ENCODE assay signal across 9 mouse cellular contexts in the genomic region with DNA sequence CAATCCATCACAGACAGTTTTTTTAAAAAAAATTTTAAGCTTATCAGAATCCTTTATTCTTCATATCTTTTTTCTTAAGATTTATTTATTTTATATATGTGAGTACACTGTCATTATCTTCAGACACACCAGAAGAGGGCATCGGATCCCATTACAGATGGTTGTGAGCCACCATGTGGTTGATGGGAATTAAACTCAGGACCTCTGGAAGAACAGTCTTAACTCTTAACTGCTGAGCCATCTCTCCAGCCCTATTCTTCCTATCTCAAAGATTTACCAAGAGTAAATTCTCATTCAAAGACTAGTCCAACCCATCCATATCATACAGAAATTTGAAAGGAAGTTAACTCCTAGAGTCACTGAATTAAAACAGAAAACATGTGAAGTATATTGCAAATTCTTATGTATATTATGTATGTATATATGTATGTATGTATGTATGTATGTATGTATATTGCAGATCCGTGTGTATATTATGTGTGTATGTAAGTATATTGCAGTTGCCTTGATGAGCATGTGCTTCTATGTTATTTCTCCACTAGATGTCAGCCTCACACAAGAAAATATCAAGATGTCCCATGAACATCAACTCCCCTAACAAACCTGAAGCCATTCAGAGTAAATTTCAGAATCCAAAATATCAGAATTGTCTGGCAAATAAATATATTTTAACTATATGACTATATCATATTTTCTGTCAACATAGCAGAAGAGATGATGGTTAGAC. TPM values are rescaled to one million over a fixed set of nuclear protein-coding genes. Genes with fewer than 3 reads are reported as not detected.
DNase-seq lines count a peak whose midpoint lies in the region; ATAC-seq and TF ChIP-seq lines count a peak whose summit lies in the region.
"Had no signal": no experiment of that assay in that cellular context is flagged by ENCODE, and none has a peak within 500 bp of the region (broad histone marks: within the 10 kb centered on the region; RNA-seq: fewer than 3 reads in every experiment).

No protein-coding gene starts in this region.

- in situ Hi-C loops in Patski (cut with MboI; ENCODE audit: low pct_unique_long_range_greater_than_20kb), result no loop called here

- no peak overlapping the region for H3K4me2 ChIP-seq in forebrain, embryonic 16.5 days (ENCODE audit: low read length)
- no peak overlapping the region for H3K4me2 ChIP-seq in midbrain, embryonic 15.5 days

- CTCF ChIA-PET in Patski (lab: Charles Lee), result no interaction called here

- no peak overlapping the region for H3K9ac ChIP-seq in forebrain, embryonic 16.5 days (replicated peaks; ENCODE audit: low read depth, low read length)
- H3K9ac ChIP-seq in midbrain, embryonic 15.5 days, result no peak overlapping the region

- ATAC-seq in Patski, result no peak
- ATAC-seq in forebrain, embryonic 16.5 days, result peak; percentile 85
- ATAC-seq in midbrain, embryonic 15.5 days (replicated peaks), result peak; percentile 89

- H3K9me3 ChIP-seq in forebrain, embryonic 16.5 days (ENCODE audit: control insufficient read depth, low read length), result no peaks in the 10 kb centered on the region
- no peaks in the 10 kb centered on the region for H3K9me3 ChIP-seq in midbrain, embryonic 15.5 days

- DNase-seq in left cerebral cortex, postnatal 14 days (ENCODE audit: low spot score in 2 of 2), result peak; percentile 4 to 19
- DNase-seq in left cerebral cortex, postnatal 4 days, result no peak
- DNase-seq in Patski (ENCODE audit: low read depth, low spot score), result no peak
- no peak for DNase-seq in gastrocnemius, postnatal 25 days
- DNase-seq in spleen, postnatal 36 days (ENCODE audit: low spot score in 2 of 2), result no peak
- no peak for DNase-seq in urinary bladder, postnatal 36 days (ENCODE audit: low spot score in 2 of 2)

- no peak overlapping the region for H3K4me3 ChIP-seq in forebrain, embryonic 16.5 days (replicated peaks; ENCODE audit: low read length)
- H3K4me3 ChIP-seq in midbrain, embryonic 15.5 days, result no peak overlapping the region

- intact Hi-C loops in left cerebral cortex, postnatal 14 days (cut with DNase I), result no loop called here
- intact Hi-C loops in left cerebral cortex, postnatal 4 days (cut with DNase I), result no loop called here

- POLR2A ChIA-PET in Patski (lab: Charles Lee), result no interaction called here

- H3K4me1 ChIP-seq in forebrain, embryonic 16.5 days (replicated peaks; ENCODE audit: control insufficient read depth, insufficient read depth, low read length), result no peaks in the 10 kb centered on the region
- H3K4me1 ChIP-seq in midbrain, embryonic 15.5 days, result no peaks in the 10 kb centered on the region

- H3K27me3 ChIP-seq in Patski, result no peaks in the 10 kb centered on the region
- no peaks in the 10 kb centered on the region for H3K27me3 ChIP-seq in forebrain, embryonic 16.5 days (replicated peaks; ENCODE audit: control insufficient read depth, insufficient read depth, low read length)
- H3K27me3 ChIP-seq in midbrain, embryonic 15.5 days (replicated peaks), result no peaks in the 10 kb centered on the region

- no peaks in the 10 kb centered on the region for H3K36me3 ChIP-seq in forebrain, embryonic 16.5 days (ENCODE audit: control insufficient read depth, insufficient read depth)
- no peaks in the 10 kb centered on the region for H3K36me3 ChIP-seq in midbrain, embryonic 15.5 days (replicated peaks)

- no peak overlapping the region for H3K27ac ChIP-seq in forebrain, embryonic 16.5 days (ENCODE audit: low read length)
- no peak overlapping the region for H3K27ac ChIP-seq in midbrain, embryonic 15.5 days

- WGBS in forebrain, embryonic 16.5 days, result 55% methylated on average over 2 of the region's 2 CpGs
- WGBS in midbrain, embryonic 15.5 days, result 66% methylated on average over 2 of the region's 2 CpGs

- peak; percentile 27 for TF ChIP-seq CTCF in Patski (IDR thresholded peaks at IDR 0.05)

RNA-seq across cellular contexts. Expression of a gene that starts 30.5 kb away (rescaled TPM):
- under 1 TPM; 0.30 to 0.59 TPM for total RNA-seq in left cerebral cortex, postnatal 14 days (2021)
- total RNA-seq in left cerebral cortex, postnatal 4 days (2021), result under 1 TPM; 0.10 to 0.12 TPM
- not detected for polyA plus RNA-seq in Patski (2021)
- polyA plus RNA-seq in forebrain, embryonic 16.5 days (2015; fragmentation: Nextera tagmentation; extraction: Ambion mirVana), result 0.02 TPM in 1 of 2 replicates, not detected in the other
- 0.03 and 0.05 TPM in 2 replicates for polyA plus RNA-seq in midbrain, embryonic 15.5 days (2015; fragmentation: Nextera tagmentation; extraction: Ambion mirVana)
- not detected for total RNA-seq in gastrocnemius, postnatal 25 days (2021)
- polyA plus RNA-seq: small intestine, adult 2 months had no signal

RNA-seq across cellular contexts. Expression of a gene that starts 40.9 kb away (rescaled TPM):
- 1 to 10 TPM; 2.7 to 3.7 TPM for total RNA-seq in left cerebral cortex, postnatal 14 days (2021)
- total RNA-seq in left cerebral cortex, postnatal 4 days (2021), result 1 to 10 TPM in 1 of 2 experiments, under 1 TPM in 1; 0.56 to 2.6 TPM
- polyA plus RNA-seq in Patski (2021), result 0.15 TPM
- polyA plus RNA-seq in forebrain, embryonic 16.5 days (2015; fragmentation: Nextera tagmentation; extraction: Ambion mirVana), result not detected in 2 replicates
- 0.18 TPM in 1 of 2 replicates, not detected in the other for polyA plus RNA-seq in midbrain, embryonic 15.5 days (2015; fragmentation: Nextera tagmentation; extraction: Ambion mirVana)
- under 1 TPM in 1 of 2 experiments, not detected in 1; 0.96 TPM for total RNA-seq in gastrocnemius, postnatal 25 days (2021)

Comparison
In these comparisons a context has a peak if more than half of its experiments do, and no peak if none do; other contexts are left out.
1. DNase-seq: peak in left cerebral cortex, postnatal 14 days (2 of 2); none in left cerebral cortex, postnatal 4 days (single experiment), Patski (single experiment), gastrocnemius, postnatal 25 days (single experiment), spleen, postnatal 36 days (0 of 2) and urinary bladder, postnatal 36 days (0 of 2).